Mouse (Mus musculus) C2C12 (cell line): ENCODE data around the gene Bend5.

Experiments used
- CEBPB ChIP-seq: IDR thresholded peaks from one replicate; pipeline ENCODE4 v1.6.1; 2011; ENCODE audit warnings: low read depth, mild to moderate bottlenecking, control low read depth, moderate library complexity
- CTCF ChIP-seq: IDR thresholded peaks from one replicate; pipeline ENCODE4 v1.5.1; 2011; ENCODE audit not compliant: control insufficient read depth, insufficient read depth, insufficient read length
- FOSL1 ChIP-seq: IDR thresholded peaks from one replicate; pipeline ENCODE4 v1.8.0; 2011; ENCODE audit warnings: mild to moderate bottlenecking, low read length; ENCODE audit not compliant: poor library complexity, insufficient read depth, severe bottlenecking
- MAX ChIP-seq: IDR thresholded peaks from one replicate; pipeline ENCODE4 v1.6.1; 2011; ENCODE audit warnings: mild to moderate bottlenecking, control low read depth

- TF ChIP-seq FOSL1 = no peak
- TF ChIP-seq CTCF = no peak
- TF ChIP-seq CEBPB = no peak
- TF ChIP-seq MAX = no peak
Observed at GRCm38 (mm10) chr4:111399784-111400183, 15.0 kb upstream of the Bend5 start.
